Mouse (Mus musculus) thymus, adult 2 months (tissue): ENCODE measurements around the gene Cyp1b1.

Source experiments
- CTCF ChIP-seq: fragments of 200-500 bp; IDR thresholded peaks from 2 replicates; pipeline ENCODE4 v1.5.1; 2012; ENCODE audit warnings: mild to moderate bottlenecking, control low read depth, low read length, moderate library complexity, borderline replicate concordance; ENCODE audit not compliant: control insufficient read depth, poor library complexity, insufficient read depth; ENCODE audit errors: extremely low read depth
- POLR2A ChIP-seq: fragments of 200-500 bp; IDR thresholded peaks from 2 replicates; pipeline ENCODE4 v1.6.1; 2012; ENCODE audit warnings: mild to moderate bottlenecking, low read length, control low read depth, moderate library complexity; ENCODE audit not compliant: control insufficient read depth, poor library complexity, insufficient read depth; ENCODE audit errors: extremely low read depth

GRCm38 (mm10) chr17:79712536-79712935 is 2.3 kb downstream of the Cyp1b1 start:
- no peak for TF ChIP-seq POLR2A
- TF ChIP-seq CTCF = no peak
